Mouse (Mus musculus) stomach, embryonic 14.5 days (tissue): ENCODE results near the gene Ndufa3. TPM values are rescaled to one million over a fixed set of nuclear protein-coding genes. Genes with fewer than 3 reads are reported as not detected.

Experiments
- ATAC-seq: fragments of 200-750 bp; cut with Nextera tagmentation; 2 replicates; pipeline ENCODE4 v1.8.0; 2017; ENCODE audit warnings: low read depth, moderate TSS enrichment; ENCODE audit not compliant: insufficient number of reproducible peaks, insufficient read depth, low FRiP score
- H3K27ac ChIP-seq: fragments of 300-500 bp; sonication (generic); 2 replicates; pipeline ENCODE4 v1.5.1; 2014; ENCODE audit warnings: mild to moderate bottlenecking, low read length, moderate library complexity, mixed read lengths
- H3K27me3 ChIP-seq: fragments of 300-500 bp; sonication (generic); 2 replicates; pipeline ENCODE4 v1.6.1; 2014; ENCODE audit warnings: low read length, control low read depth, mixed read lengths; ENCODE audit not compliant: control insufficient read depth, insufficient read depth
- H3K36me3 ChIP-seq: fragments of 300-500 bp; sonication (generic); 2 replicates; pipeline ENCODE4 v1.6.1; 2014; ENCODE audit warnings: mild to moderate bottlenecking, control low read depth, low read length, moderate library complexity, mixed read lengths; ENCODE audit not compliant: control insufficient read depth, insufficient read depth
- H3K4me1 ChIP-seq: fragments of 300-500 bp; sonication (generic); 2 replicates; pipeline ENCODE4 v1.6.1; 2014; ENCODE audit warnings: low read length, control low read depth, mixed read lengths; ENCODE audit not compliant: control insufficient read depth, insufficient read depth
- H3K4me2 ChIP-seq: fragments of 300-500 bp; sonication (generic); replicated peaks from 2 replicates; pipeline ENCODE4 v1.6.1; 2014; ENCODE audit warnings: low read depth, low read length, control low read depth
- H3K4me3 ChIP-seq: fragments of 300-500 bp; sonication (generic); 2 replicates; pipeline ENCODE4 v1.5.1; 2014; ENCODE audit warnings: low read depth, low read length, control low read depth
- H3K9ac ChIP-seq: fragments of 300-500 bp; sonication (generic); replicated peaks from 2 replicates; pipeline ENCODE4 v1.6.1; 2014; ENCODE audit warnings: low read depth, mild to moderate bottlenecking, control low read depth, low read length, moderate library complexity, mixed read lengths
- H3K9me3 ChIP-seq: fragments of 300-500 bp; sonication (generic); 2 replicates; pipeline ENCODE4 v1.6.1; 2016; ENCODE audit warnings: low read depth, low read length, control low read depth; ENCODE audit not compliant: control insufficient read depth
- WGBS: fragments of 180-500 bp; shearing (Covaris S2); extraction: QIAGEN DNeasy Blood & Tissue Kit; methylation state at CpG from one replicate; pipeline ENCODE4 v1.1.7; 2014; 5-methylcytosine and 5-hydroxymethylcytosine counted together
- polyA plus RNA-seq: library from polyadenylated mRNA; unstranded; fragments of >200 nt; fragmentation: Nextera tagmentation; extraction: Ambion mirVana; gene quantifications from 2 replicates; pipeline ENCODE4 v1.2.1, GENCODE M21; 2014

Gene Ndufa3
- polyA plus RNA-seq, 1 experiment from 2014 or later, result 630 TPM

DNA sequence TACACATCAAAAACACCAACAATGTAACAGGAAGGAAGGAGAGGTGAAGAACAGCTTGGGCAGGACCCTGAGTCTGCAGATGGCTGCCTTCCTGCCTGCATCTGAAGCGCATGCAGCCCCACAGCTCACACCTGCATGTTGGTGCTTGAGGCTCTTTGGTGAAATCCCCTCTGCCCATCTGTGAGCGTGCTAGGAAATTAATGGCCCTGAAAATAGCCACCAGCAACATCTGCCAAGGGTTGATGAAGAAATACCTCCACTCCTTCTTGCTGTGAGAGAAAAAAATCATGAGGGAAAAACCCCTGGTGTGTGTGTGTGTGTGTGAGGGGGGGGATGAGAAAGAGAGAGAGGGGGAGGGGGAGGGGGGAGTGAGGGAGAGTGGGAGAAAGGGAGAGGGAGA lies 37.1 kb upstream of the Ndufa3 start:
- Histone ChIP-seq H3K4me2 (no peak overlapping the region), H3K9ac (no peak overlapping the region), H3K27me3 (no peaks in the 10 kb centered on the region), H3K4me1 (no peaks in the 10 kb centered on the region), H3K4me3 (no peak overlapping the region), H3K27ac (no peak overlapping the region), H3K36me3 (no peaks in the 10 kb centered on the region), H3K9me3 (no peaks in the 10 kb centered on the region)
- no peak for ATAC-seq
- WGBS, result 44% methylated on average over 2 of the region's 2 CpGs

DNA sequence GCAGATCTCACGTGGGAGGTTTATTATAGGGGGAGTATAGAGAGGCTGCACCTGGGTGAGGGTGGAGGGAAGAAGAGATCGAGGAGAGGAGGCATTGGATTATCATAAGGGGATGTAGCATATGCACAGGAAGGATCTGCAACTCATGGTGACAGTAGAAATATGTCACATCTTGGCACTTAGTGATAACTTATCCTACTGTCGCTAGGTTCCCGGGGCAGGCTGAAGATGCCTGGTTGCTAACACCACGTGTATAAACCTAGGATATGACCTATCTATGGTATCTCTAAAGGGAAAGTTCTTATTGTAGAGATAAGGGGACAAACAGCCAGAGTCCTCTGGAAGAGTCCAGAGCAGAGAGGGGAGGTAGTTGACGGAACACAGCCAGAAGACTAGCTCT lies 31.4 kb upstream of the Ndufa3 start:
- no peak overlapping the region for H3K4me2 ChIP-seq
- no peaks in the 10 kb centered on the region for H3K9me3 ChIP-seq
- no peak overlapping the region for H3K9ac ChIP-seq
- 13% methylated on average over 6 of the region's 6 CpGs for WGBS
- no peaks in the 10 kb centered on the region for H3K4me1 ChIP-seq
- no peaks in the 10 kb centered on the region for H3K36me3 ChIP-seq
- no peak overlapping the region for H3K4me3 ChIP-seq
- ATAC-seq, result no peak
- H3K27me3 ChIP-seq, result no peaks in the 10 kb centered on the region
- H3K27ac ChIP-seq, result no peak overlapping the region

DNA sequence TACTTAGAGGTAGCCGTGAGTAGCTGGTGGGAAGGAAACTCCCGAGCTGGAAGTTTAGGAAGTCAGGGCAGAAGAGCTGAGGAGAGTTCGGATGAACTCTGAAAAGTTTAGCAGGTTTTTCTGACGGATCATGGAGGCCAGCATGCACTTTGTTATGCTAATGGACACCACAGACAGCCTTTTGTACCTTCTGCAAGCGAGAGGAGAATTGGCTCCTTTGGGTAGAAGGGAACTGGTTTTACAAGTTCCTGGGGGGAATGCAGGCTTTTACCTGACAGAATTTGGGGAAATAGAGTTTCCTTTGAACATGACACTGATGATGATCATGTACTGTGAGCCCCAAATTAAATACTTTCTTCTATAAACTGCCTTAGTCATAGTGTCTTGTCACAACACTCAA lies 30.9 kb upstream of the Ndufa3 start:
- Histone ChIP-seq H3K27ac (no peak overlapping the region), H3K9ac (no peak overlapping the region), H3K9me3 (no peaks in the 10 kb centered on the region), H3K27me3 (no peaks in the 10 kb centered on the region), H3K4me2 (no peak overlapping the region), H3K4me3 (no peak overlapping the region), H3K4me1 (no peaks in the 10 kb centered on the region), H3K36me3 (no peaks in the 10 kb centered on the region)
- WGBS, result 7% methylated on average over 5 of the region's 5 CpGs
- no peak for ATAC-seq

DNA sequence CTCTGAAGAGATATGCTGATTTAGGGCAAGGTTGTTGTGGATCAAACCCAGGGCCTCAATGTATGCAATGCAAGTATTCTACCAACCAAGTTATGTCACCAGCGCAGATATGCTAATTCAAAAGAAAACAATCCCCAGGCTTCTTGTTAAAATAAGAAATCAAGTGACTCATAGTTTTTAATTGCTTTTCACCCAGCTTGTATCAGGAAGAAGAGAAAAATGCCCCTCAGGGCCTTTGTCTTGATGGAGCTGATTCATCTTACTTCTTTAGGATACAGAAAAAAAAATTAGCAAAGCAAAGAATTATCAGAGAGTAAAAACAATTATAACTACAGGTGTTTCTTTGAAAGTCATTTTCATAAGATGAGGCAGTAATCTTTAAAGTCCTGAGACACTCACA lies 29.9 kb upstream of the Ndufa3 start:
- Histone ChIP-seq H3K4me3 (no peak overlapping the region), H3K4me1 (no peaks in the 10 kb centered on the region)
- 72% methylated on average over 1 of the region's 1 CpGs for WGBS

DNA sequence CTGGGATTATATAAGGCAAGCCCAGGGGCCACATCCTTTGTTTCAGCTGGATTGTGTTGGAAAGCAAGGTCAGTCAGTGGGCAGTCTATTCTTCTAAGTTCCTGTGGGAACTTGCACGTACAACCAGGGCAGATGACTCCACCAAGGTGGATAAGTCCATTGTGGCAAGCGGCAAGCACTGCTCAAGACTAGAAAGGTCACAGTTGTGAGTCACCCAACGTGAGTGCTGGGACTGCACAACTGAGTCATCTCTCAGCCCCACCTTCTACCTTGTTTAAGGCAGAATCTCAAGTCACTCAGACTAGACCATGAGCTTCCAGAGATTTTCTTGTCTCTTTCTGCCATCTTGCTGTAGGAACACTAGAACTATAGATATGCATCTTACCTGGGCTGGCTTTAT lies 26.6 kb upstream of the Ndufa3 start:
- Histone ChIP-seq H3K4me3 (no peak overlapping the region), H3K9ac (no peak overlapping the region), H3K4me1 (no peaks in the 10 kb centered on the region), H3K27me3 (no peaks in the 10 kb centered on the region), H3K4me2 (no peak overlapping the region), H3K36me3 (no peaks in the 10 kb centered on the region), H3K9me3 (no peaks in the 10 kb centered on the region), H3K27ac (no peak overlapping the region)
- ATAC-seq, result no peak
- WGBS, result 77% methylated on average over 3 of the region's 3 CpGs

More for the DNA sequence above, 29.9 kb upstream of the Ndufa3 start:
- ATAC-seq, result no peak
- H3K27ac ChIP-seq, result no peak overlapping the region
- no peak overlapping the region for H3K9ac ChIP-seq
- H3K36me3 ChIP-seq, result no peaks in the 10 kb centered on the region
- H3K9me3 ChIP-seq, result no peaks in the 10 kb centered on the region
- H3K27me3 ChIP-seq, result no peaks in the 10 kb centered on the region
- H3K4me2 ChIP-seq, result no peak overlapping the region

DNA sequence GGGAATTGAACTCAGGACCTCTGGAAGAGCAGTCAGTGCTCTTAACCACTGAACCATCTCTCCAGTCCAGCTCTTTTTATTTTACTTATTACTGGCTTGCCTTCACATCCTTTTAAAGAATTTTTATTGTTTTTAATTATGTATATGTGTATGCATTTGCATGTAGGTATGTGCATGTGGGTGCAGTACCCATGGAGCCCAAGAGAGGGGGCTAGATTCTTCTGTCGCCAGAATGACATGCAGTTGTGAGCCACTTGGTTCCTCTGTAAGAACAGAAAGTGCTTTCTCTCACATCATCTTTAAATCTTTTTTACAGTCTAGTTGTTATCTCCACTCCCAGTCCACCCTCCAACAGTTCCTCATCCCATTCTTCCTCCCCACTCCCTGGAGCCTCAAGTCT lies 25.6 kb upstream of the Ndufa3 start:
- WGBS, result 69% methylated on average over 1 of the region's 1 CpGs

DNA sequence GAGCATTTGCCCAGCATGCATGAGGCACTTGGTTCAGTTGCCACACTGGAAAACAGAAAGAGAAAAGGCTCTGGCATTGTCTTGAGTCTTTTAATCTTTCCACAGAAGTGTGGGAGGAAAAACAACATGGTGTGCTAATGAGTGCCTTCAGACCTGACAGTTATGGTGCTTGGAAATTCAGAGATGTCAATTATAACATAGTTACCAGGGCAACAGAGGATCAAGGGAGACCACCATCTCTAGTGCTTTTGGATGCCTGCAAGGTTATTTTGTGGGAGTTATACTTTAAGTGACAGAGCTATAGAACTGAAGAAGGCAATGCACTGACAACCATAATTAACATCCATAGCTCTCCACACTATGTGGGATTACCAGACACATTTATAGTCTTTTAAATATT lies 23.3 kb upstream of the Ndufa3 start:
- Histone ChIP-seq H3K9ac (no peak overlapping the region), H3K36me3 (no peaks in the 10 kb centered on the region), H3K4me2 (no peak overlapping the region), H3K27me3 (no peaks in the 10 kb centered on the region), H3K9me3 (no peaks in the 10 kb centered on the region), H3K4me1 (no peaks in the 10 kb centered on the region), H3K4me3 (no peak overlapping the region), H3K27ac (no peak overlapping the region)
- ATAC-seq, result no peak

More for the DNA sequence above, 25.6 kb upstream of the Ndufa3 start:
- H3K27ac ChIP-seq, result no peak overlapping the region
- no peaks in the 10 kb centered on the region for H3K36me3 ChIP-seq
- no peak overlapping the region for H3K4me2 ChIP-seq
- ATAC-seq, result no peak
- H3K9me3 ChIP-seq, result no peaks in the 10 kb centered on the region
- H3K9ac ChIP-seq, result no peak overlapping the region
- no peak overlapping the region for H3K4me3 ChIP-seq
- no peaks in the 10 kb centered on the region for H3K4me1 ChIP-seq
- no peaks in the 10 kb centered on the region for H3K27me3 ChIP-seq

DNA sequence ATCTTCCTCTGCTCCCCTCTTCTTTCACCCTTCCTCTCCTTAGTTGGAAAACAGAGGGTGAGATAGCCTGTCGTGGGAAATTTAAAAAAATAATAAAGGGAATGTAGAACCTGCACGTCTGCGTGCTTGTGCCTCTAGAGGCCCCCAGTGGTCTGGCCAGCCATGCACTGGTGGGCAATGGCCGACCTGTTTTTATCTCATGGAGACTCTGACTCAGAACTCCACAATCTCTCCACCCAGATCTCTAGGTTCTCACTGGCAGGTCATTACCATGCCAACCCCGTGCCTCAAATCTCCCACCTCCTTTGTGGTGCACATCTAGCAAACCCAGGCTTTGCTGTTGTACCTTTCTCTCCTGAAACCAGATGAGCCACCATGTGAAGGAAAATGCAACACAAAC lies 22.5 kb upstream of the Ndufa3 start:
- no peak overlapping the region for H3K4me3 ChIP-seq
- no peaks in the 10 kb centered on the region for H3K36me3 ChIP-seq
- H3K4me2 ChIP-seq, result no peak overlapping the region
- no peaks in the 10 kb centered on the region for H3K27me3 ChIP-seq
- no peak overlapping the region for H3K9ac ChIP-seq
- no peaks in the 10 kb centered on the region for H3K4me1 ChIP-seq
- H3K9me3 ChIP-seq, result no peaks in the 10 kb centered on the region
- WGBS, result 19% methylated on average over 5 of the region's 5 CpGs
- ATAC-seq, result 0 out of 2 replicates have a peak, but pooled peaks have one; percentile 33
- H3K27ac ChIP-seq, result no peak overlapping the region

DNA sequence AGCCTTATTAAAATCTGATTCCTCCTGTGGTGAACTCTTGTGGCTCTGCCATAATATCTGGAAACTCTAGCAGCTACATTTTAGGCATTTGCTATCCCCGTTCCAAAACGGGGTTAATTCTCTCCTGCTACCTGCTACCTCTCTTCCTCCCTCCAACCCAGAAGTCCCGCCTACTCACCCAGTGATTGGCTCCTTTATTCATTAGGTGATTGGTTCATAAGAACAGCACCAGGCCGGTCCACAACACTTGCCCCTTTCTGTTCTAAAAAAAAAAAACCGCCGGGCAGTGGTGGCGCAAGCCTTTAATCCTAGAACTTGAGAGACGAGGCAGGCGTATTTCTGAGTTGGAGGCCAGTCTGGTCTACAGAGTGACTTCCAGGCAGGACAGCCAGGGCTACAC lies 22.0 kb upstream of the Ndufa3 start:
- Histone ChIP-seq H3K4me2 (no peak overlapping the region), H3K27ac (no peak overlapping the region), H3K27me3 (no peaks in the 10 kb centered on the region), H3K4me3 (no peak overlapping the region), H3K9me3 (no peaks in the 10 kb centered on the region), H3K36me3 (no peaks in the 10 kb centered on the region), H3K4me1 (no peaks in the 10 kb centered on the region), H3K9ac (no peak overlapping the region)
- no peak for ATAC-seq
- WGBS, result 10% methylated on average over 9 of the region's 9 CpGs
